Mouse (Mus musculus) thymus, adult 2 months (tissue): ENCODE measurements at regions not wholly inside any gene's neighbourhood (a gene's known extent, or its start where the extent isn't known, plus 50 kb on each side); places are given as distances from the start of the nearest gene placed in this dataset.

Experiments
- DNase-seq: peaks from one replicate; pipeline ENCODE4 v3.0.0; 2021
- H3K27ac ChIP-seq: fragments of 200-500 bp; 2 replicates; pipeline ENCODE4 v1.5.1; 2012; ENCODE audit warnings: low read length, control low read depth; ENCODE audit not compliant: control insufficient read depth, insufficient read depth
- H3K27me3 ChIP-seq: fragments of 200-500 bp; 2 replicates; pipeline ENCODE4 v1.6.1; 2012; ENCODE audit warnings: mild to moderate bottlenecking, low read length, moderate library complexity, mixed read lengths; ENCODE audit not compliant: control insufficient read depth, insufficient read depth
- H3K36me3 ChIP-seq: fragments of 200-500 bp; 2 replicates; pipeline ENCODE4 v1.6.1; 2012; ENCODE audit warnings: mild to moderate bottlenecking, low read length, moderate library complexity; ENCODE audit not compliant: control insufficient read depth, insufficient read depth
- H3K4me1 ChIP-seq: fragments of 200-500 bp; replicated peaks from 2 replicates; pipeline ENCODE4 v1.6.1; 2012; ENCODE audit warnings: low read length; ENCODE audit not compliant: control insufficient read depth, insufficient read depth
- H3K4me3 ChIP-seq: fragments of 200-500 bp; 2 replicates; pipeline ENCODE4 v1.5.1; 2012; ENCODE audit warnings: mild to moderate bottlenecking, low read length, control low read depth, moderate library complexity; ENCODE audit not compliant: control insufficient read depth, insufficient read depth
- CTCF ChIP-seq: fragments of 200-500 bp; IDR thresholded peaks from 2 replicates; pipeline ENCODE4 v1.5.1; 2012; ENCODE audit warnings: mild to moderate bottlenecking, control low read depth, low read length, moderate library complexity, borderline replicate concordance; ENCODE audit not compliant: control insufficient read depth, poor library complexity, insufficient read depth; ENCODE audit errors: extremely low read depth
- POLR2A ChIP-seq: fragments of 200-500 bp; IDR thresholded peaks from 2 replicates; pipeline ENCODE4 v1.6.1; 2012; ENCODE audit warnings: mild to moderate bottlenecking, low read length, control low read depth, moderate library complexity; ENCODE audit not compliant: control insufficient read depth, poor library complexity, insufficient read depth; ENCODE audit errors: extremely low read depth
- WGBS: fragments of 180-500 bp; shearing (Covaris S2); methylation state at CpG from one replicate; pipeline ENCODE4 v1.1.7; 2018; 5-methylcytosine and 5-hydroxymethylcytosine counted together

DNA sequence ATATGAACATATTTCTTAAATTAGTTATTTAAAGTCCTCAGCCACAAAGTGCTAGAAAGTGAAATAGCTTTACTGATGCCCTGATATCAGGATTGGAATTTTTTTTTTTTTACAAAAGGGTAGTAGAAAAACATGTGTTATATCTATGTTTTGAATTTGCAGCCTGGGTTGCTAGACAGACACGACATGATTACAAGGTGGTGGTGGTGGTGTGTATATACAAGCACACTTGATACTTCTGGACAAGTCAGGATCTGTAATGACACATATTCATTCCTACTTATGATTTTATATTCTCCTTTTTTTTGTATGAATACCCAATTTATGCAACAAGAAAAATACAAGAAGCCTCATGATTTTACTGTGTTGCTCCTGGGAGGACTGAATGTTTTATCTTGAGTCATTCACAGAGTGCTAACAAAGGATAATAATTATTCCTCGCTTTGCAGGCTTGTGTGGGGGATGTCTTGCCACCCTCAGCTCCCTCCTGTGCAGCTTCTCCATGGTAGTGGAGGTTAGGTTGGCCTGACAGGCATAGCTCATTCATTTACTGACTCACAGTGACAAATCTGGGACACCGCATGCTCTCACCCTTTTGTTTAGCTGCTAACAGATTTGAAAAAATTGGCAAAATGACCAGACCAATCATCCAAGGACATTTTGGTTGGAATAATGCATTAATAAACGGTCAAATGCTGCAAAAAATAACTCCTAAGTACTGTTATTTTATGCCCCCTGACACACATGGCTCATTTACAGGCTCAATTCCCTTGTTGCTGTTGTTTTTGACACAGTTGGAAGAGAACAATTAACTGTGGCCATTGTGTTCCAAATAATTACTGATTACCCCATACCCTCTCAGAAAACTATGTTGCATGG is 303.3 kb upstream of the Sel1l start:
- Histone ChIP-seq H3K4me1 (no peaks in the 10 kb centered on the region), H3K27ac (no peak overlapping the region), H3K36me3 (no peaks in the 10 kb centered on the region), H3K27me3 (no peaks in the 10 kb centered on the region), H3K4me3 (no peak overlapping the region)
- 66% methylated on average over 4 of the region's 4 CpGs for WGBS
- DNase-seq, result no peak
- no peak for TF ChIP-seq POLR2A

DNA sequence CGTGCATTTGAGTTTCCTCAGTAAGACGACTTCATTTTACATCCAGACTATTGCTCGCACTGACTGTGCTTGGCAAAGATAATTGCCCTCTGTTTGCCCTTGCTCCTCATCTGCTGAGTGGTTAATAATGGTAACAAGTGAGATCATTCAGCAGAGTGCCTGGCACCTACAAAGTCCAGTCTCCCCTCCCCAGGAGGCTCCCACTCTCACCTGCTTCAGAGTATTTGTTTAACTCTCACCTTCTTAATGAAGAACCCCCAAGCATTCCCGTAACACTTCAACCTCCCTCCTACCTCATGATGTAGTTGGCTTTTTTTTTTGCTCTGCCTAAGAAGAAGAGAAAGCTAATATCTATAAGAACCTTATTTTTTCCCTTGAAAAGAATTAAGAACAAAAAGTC is 288.6 kb upstream of the Sel1l start:
- TF ChIP-seq CTCF, result no peak
- no peak for TF ChIP-seq POLR2A
- no peak for DNase-seq
- 87% methylated on average over 4 of the region's 4 CpGs for WGBS

GRCm38 (mm10) chr12:92127648-92128047 is 278.7 kb upstream of the Sel1l start:
- Histone ChIP-seq H3K4me1 (no peaks in the 10 kb centered on the region), H3K27me3 (no peaks in the 10 kb centered on the region), H3K36me3 (no peaks in the 10 kb centered on the region), H3K4me3 (no peak overlapping the region), H3K27ac (no peak overlapping the region)
- no peak for TF ChIP-seq CTCF
- no peak for TF ChIP-seq POLR2A
- DNase-seq, result no peak
- 83% methylated on average over 6 of the region's 6 CpGs for WGBS

More for the DNA sequence above, 288.6 kb upstream of the Sel1l start:
- Histone ChIP-seq H3K27ac (no peak overlapping the region), H3K27me3 (no peaks in the 10 kb centered on the region), H3K4me3 (no peak overlapping the region), H3K36me3 (no peaks in the 10 kb centered on the region), H3K4me1 (no peaks in the 10 kb centered on the region)

DNA sequence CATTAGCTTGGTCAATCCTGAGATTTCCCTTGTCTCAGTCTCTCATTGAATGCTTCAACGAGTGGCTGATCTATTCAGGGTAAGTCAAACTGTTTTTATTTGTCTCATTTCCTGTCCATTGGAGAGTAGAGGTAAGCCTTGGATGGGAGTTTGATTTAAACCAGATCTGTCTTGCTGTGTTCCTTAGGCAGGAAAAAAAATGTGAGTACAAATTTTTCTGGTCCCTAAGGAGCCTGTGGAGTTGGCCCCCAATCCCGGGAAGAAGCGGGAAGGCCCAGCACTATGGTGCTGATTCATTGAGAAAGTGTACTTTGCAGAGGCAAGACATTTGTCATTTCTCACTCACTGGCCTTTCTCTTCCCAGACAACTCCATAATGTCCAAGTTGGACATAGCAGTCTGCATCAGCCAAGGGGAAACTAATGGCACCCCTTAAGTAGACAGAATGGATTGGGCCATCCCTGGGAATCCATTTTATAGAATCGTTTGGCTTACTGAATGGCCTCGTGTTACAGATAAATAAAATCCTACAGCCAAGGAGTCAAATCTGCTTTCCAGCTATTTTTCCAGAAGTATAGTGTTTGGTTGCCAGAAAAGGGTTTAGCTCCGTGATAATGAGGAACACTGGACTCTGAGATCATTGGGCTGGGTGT is 271.3 kb upstream of the Sel1l start:
- 82% methylated on average over 6 of the region's 6 CpGs for WGBS
- no peak overlapping the region for H3K4me3 ChIP-seq
- no peak for DNase-seq
- TF ChIP-seq POLR2A, result no peak
- H3K4me1 ChIP-seq, result no peaks in the 10 kb centered on the region
- no peak overlapping the region for H3K27ac ChIP-seq
- no peaks in the 10 kb centered on the region for H3K36me3 ChIP-seq
- no peaks in the 10 kb centered on the region for H3K27me3 ChIP-seq

- Histone ChIP-seq H3K4me3 (no peak overlapping the region), H3K36me3 (no peaks in the 10 kb centered on the region), H3K4me1 (no peaks in the 10 kb centered on the region), H3K27ac (no peak overlapping the region), H3K27me3 (no peaks in the 10 kb centered on the region)
- no peak for TF ChIP-seq POLR2A
- no peak for TF ChIP-seq CTCF
- no peak for DNase-seq
- WGBS, result 83% methylated on average over 3 of the region's 3 CpGs
These were observed 260.7 kb upstream of the Sel1l start for GRCm38 (mm10) chr12:92109615-92110014.

DNA sequence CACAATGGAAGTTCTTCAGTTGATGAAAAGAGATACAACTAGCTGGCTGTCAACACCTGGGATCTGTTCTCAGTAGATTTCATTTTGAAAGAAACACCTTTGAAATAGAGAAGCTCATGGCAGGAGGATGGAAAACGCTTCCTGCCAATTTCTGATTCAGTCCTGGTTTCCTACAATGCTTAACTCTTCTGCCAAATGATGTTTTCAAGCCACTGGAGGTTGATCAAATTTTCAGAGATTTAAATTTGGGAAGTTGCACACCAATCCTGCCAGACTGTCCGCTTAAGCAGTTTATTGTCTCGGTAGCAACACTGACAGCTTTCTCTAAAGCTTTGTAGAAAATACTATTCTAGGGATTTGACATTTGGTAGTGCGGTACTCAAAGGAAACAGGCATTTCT is 251.1 kb upstream of the Sel1l start:
- DNase-seq, result no peak
- TF ChIP-seq CTCF (no peak), POLR2A (no peak)
- Histone ChIP-seq H3K27me3 (no peaks in the 10 kb centered on the region), H3K4me3 (no peak overlapping the region), H3K36me3 (no peaks in the 10 kb centered on the region), H3K27ac (no peak overlapping the region), H3K4me1 (no peaks in the 10 kb centered on the region)
- WGBS, result 89% methylated on average over 4 of the region's 4 CpGs
